Mouse (Mus musculus) lung, postnatal 4 days (tissue): Measurements from ENCODE around the gene Rhbdl2.

Source experiments
- DNase-seq, 2 experiments: peaks; one replicate each; pipeline ENCODE4 v3.0.0; 2021

Gene Rhbdl2

DNA sequence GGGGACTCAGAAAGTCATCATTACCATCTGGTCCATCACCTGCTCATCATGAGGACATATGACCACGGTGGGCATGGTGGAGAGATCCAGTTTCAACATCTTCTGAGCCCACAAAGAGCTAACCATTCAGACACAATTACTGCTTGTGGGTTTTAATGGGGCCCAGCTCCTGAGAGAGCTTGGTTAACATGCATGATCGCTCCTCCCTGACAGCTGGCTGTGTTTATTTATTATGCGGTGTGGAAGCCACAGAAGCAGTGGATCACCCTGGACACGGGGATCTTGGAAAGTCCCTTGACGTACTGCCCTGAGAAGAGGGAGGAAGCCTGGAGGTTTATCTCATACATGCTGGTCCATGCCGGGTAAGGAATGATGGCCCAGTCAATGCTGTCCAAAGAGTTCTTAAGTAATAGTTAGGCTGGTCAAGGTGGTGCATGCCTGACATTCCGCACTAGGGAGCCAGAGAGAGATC, 26.4 kb downstream of the Rhbdl2 start:
- no peak for DNase-seq

DNA sequence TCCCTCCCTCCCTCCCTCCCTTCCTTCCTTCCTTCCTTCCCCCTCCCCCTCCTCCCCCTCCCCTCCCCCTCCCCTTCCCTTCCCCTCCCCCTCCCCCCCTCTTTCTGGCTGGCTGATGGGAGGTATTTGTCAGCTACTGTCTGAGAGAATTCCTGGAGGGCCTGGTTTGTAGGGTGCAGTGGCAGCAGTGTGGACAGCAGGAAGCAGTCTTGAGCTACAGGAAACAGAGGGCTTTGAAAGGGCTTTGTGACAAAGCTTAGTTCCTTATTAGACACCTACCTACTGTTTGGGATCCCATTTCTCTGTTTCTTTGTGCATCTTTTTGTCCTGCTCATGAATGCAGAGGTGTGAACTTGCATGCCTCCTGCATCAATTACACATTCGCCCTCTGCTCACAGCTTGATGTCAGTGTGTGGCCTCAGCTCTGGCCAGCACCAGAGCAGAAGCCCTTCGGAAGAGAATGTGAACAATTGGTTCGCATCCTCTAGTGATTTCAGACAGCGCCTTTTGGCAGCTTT, 31.5 kb downstream of the Rhbdl2 start:
- peak in 1 of 2 experiments; percentile 47 for DNase-seq

- DNase-seq = no peak
Observed at GRCm38 (mm10) chr4:123842126-123842525, 54.5 kb downstream of the Rhbdl2 start.

GRCm38 (mm10) chr4:123856888-123857287, 69.2 kb downstream of the Rhbdl2 start:
- DNase-seq = no peak

GRCm38 (mm10) chr4:123858090-123858489, 70.4 kb downstream of the Rhbdl2 start:
- DNase-seq = no peak

- no peak for DNase-seq
Observed at GRCm38 (mm10) chr4:123859379-123859778, 71.7 kb downstream of the Rhbdl2 start, which contains the start of gene 4933427I04Rik. Gene 4933427I04Rik (plus strand): TSS chr4:123859679.

- no peak for DNase-seq
Observed at GRCm38 (mm10) chr4:123859803-123860202, 72.1 kb downstream of the Rhbdl2 start.

GRCm38 (mm10) chr4:123860621-123861020, 72.9 kb downstream of the Rhbdl2 start:
- DNase-seq = no peak
